Mouse (Mus musculus) cerebellum, postnatal 36 days (tissue): ENCODE measurements around the gene Ankrd13a.

Source experiments
- DNase-seq, 2 experiments: peaks; one replicate each; pipeline ENCODE4 v3.0.0; 2021 to 2022; ENCODE audit warnings: mixed read lengths in 2 of 2

The Ankrd13a gene

DNA sequence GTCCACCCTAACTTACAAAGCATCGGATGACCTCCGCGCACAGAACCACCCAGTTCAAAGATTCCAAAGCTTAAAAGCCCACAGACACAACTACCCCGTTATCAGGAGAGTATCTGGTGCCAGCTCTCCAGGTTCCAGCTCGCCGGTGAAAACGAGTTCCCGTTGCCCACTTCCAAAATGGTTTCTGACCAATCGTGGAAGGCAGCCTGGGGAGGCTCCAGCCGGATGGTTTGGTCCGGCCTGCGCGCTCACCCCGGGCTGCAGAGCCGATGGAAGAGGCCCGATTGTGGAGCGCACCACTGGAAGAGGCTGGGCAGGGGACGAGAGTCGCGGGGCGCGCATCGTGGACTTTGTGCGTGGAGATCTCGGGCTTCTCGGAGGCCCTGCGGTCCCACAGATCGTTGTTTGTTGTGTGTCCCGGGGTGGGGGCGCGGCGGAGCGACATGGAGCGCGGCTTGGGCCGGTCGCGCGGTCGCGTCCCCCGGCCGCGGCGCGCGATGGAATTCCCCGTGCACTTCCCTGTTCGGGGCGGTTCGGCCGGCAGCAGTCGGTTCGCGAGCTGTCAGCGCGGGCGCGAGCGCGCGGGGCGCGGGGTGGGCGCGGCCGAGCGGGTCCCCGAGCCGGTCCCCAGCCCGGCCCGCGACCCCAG lies at the start of gene Ankrd13a:
Gene Ankrd13a (plus strand): TSS at position 275 of the 649 bp plus-strand sequence.
- DNase-seq: peak; percentile 91 to 92

DNA sequence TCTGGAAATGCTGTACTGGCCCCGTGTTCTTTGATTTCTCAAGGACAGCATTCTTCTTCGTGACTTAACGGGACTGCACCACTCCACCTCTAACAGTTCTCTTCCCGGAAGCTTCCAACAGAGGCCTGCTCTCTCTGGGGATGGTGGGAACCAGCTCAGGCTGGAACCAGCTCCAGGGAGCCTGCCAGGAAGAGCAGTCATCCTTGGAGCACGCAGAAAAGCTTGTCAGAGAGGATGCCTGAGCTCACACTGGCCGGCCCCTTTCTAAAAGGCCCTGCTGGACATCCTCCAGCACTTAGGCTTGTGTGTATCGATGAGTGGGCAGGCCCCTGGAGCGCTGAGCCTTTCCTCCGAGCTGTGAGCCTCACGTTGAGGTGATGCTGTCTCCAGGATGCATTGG lies 46.3 kb upstream of the Ankrd13a start:
- no peak for DNase-seq

DNA sequence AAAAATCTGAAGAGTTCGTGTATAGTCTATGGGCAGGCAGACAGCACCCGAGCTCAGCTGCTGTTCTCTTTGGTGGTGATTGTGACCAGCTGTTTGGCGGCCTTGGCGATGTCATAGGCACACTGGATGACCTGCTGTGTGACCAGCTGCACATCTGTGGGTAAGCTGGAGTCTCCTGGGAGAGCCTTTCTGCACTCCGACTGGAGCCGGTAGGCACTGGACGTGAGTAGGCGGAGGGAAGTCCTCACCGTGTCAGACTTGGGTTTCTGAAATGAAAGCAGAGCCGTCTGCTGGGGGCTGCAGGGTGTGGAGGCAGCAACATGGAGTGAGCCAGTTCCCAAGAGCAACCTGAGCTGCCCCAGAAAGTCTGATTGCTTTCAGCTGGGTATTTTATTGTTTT lies 44.3 kb upstream of the Ankrd13a start:
- DNase-seq: no peak

DNA sequence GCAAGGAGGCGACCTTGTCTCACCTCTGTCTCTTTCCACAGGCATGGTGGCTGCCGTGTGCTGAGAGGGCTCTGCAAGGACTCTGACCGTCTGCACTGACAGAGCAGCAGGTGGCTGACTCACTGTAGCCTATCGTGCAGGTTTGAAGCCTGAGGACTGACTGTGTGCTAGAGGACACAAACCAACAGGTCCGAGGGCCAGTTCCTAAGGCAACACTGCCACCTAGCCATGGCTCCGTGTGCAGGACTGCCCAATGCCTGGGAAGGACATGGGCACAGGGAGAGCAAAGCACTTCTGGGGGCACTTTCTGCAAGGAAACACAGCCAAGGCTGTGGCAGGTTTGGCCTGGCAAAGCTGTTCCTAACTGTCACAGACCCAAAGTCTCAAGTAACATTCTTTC lies 43.0 kb upstream of the Ankrd13a start:
- no peak for DNase-seq

DNA sequence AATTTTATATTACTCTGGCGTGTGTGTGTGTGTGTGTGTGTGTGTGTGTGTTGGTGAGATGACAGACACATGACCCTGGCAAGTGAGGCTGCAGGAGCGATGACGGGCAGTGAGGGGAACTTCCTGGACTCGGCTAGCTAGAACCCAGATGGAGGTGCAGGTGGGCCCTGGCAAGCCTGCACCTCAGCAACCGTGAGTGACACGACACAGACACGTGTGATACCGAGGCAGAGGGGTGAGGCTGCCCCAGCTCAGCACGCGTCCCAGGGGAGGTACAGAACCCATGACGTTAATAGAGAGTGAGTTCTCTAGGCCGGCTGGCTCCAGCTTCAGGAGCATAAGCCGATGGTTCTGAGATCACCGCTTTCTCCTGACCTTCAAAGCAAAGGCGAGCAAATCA lies 42.5 kb upstream of the Ankrd13a start:
- peak in 1 of 2 experiments; percentile 37 for DNase-seq

DNA sequence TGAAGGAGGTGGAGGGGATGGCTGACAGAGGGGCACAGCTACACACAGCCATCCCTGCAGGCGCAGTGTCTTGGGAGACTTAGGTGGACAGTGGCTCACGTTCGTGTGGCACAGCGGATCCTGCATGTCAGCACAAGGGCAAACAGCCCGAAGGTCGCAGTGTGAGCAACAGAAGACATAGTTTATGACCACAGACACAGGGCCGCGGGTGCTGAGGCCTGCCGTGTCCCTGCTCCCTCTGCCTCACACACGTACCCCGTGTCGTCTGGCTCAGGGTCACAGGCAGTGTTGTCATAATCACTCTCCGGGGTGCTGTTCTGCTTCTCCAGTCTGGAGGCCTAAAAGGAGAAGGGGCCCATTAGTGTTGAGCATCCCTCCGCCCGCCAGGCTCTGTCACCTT lies 40.9 kb upstream of the Ankrd13a start:
- no peak for DNase-seq

DNA sequence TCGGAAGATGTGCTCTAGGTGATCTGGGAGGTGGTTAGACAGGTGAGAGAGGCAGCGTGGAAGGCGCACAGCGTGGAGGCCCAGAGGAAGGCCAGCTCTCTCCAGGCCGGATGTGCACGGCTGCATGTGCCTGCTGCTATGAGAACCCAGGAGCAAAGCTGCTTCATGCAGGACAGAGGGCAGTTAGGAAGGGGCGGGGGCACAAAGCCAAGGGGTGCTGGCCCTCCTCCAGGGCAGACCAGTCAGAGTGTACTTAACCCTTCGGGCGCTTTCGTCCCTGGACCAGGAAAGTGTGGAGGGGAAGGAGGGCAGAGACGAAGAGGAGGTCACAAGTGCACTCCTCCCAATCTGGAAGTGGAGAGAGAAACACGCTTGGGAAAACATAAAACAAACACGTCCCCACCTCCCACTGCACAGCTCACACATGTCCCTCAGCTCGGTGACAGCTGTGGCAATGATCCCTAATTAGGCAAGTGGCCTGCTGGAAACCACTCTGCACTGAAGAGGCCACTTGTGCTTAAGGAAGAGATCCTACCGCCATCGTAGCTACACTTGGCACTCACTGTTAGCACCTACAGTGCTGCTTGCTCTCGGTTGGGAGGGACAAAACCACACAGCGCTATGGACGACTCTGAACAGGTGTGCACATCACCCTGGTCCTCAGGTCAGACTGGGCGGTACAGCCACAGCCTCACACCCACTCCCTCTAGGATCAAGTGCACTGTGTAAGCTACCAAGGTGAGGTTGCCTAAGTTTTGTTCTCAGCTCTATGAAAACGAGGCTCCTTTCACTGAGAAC lies 37.2 kb upstream of the Ankrd13a start:
- DNase-seq: peak in 1 of 2 experiments; percentile 55

DNA sequence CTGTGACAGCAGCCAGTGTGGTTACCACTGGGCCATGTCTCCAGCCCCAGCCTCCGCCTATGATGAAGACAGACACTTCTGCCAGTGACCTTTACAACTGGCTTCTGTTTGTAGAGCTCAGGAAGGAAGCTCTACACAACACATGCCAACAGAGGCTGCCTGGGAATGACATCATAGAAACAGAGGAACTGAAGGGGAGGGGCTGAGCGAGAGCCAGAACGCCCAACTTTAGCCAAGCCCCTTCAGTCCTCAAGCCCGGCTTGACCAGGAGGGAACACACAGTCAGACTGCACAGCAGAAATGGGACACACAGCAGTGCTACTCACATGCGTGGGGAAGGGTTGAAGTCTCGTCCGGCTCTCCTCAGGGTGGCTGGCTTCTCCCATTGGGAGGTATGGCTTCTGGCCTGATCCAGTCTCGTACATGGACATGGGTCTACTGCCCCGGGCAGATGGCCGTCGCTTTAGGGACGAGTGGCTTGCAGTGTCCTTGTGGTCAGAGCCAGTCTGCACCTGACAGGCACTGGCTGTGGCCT lies 35.7 kb upstream of the Ankrd13a start:
- peak; percentile 58 to 63 for DNase-seq

DNA sequence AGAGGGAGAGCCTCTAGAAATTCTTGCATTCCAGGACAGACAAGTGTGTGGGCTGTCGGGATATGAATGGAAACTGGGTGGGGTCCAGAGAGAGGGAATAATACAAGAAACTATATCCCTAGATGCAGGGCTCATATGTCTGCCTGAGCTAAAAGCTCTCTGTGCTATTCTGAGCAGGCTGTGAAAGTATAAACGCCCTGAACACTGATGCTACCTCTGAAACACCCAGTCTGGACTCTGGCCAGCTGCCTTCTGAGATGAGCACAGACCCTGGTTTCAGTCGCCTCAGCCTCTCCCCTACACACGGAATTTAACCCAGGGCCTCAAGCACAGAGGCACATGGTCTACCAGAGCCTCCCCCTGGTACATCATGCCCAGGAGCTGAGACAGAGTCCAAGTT lies 33.9 kb upstream of the Ankrd13a start:
- no peak for DNase-seq

DNA sequence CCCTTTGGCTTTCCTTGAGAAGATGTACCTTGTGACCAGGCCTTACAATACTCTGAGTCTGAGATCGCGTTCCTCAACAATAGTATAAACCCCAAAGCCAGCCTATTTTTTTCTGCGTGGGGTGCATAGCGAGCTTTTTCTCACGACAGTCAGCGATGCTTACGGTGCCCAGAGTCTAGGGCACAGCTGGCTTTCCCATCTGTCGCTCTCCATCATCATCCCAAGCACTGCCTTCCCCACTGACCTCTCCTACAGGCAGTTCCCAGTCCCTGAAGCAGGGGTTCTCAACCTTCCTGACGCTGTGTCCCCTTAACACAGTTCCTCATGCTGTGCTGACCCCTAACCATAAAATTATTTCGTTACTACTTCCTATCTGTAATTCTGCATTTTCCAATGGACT lies 31.9 kb upstream of the Ankrd13a start:
- no peak for DNase-seq

DNA sequence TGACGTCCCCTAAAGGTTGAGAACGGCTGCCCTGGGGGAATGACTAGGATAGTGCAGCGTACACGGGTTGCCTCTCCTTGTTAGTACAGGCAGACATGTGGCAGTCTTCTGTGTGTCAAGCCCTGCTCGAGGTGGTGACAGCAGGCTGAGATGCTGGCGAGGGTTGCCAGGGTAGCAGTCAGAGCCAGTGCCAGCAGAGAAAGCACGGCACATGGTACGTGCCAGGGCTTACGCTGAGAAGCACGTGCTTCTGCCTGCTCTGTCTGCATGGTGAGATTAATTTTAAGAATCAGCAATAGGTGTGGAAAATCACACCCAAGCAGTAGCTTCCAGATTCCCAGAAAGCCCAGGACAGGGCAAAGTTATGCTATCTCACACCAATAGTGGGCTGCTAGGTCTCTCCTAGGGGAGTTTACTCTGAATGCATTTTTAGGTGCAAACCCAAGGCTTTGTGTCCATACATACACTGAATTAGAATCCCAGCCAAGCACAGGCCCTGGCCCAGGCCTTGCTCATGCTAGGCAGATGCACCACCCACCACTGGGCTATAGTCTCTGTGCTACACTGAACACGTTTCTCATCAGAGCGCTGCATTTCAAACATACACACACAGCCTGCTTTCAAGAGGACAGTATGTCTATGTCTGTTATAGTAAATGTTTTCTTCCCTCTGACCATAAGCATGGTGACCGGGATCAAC lies 31.3 kb upstream of the Ankrd13a start:
- peak; percentile 66 to 71 for DNase-seq

DNA sequence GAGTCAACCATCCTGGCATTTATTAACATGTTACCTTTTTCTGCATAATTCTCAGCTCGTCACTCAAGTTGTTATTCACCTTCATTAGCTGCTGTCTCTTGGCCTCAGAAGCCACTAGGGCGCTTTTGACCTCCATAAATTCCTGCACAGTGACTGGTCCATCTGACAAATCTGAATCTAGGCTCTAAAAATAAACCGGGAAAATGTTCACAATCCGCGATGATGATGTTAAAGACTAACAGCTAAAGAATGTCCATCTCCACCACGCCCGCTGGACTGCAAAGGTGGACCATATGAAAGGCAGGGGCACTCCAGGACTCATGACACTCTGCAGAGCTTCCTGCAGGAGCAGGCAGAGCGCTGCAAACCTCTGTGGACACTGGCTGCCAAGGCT lies 30.8 kb upstream of the Ankrd13a start:
- DNase-seq: no peak

DNA sequence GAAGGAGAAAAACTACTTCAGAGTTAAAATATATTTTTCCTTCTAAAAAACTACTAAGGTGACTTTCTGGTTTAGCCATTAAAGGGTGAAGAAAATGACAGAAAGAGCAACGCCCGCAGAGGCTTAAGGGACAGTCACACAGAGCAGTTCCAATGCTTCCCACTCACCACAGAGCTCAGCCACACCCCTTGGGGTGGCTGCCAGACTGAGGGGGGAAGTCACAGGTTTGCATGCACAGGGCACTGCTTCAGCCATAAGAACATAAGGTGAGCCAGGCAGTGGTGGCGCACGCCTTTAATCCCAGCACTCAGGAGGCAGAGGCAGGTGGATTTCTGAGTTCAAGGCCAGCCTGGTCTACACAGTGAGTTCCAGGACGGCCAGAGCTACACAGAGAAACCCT lies 28.9 kb upstream of the Ankrd13a start:
- DNase-seq: peak in 1 of 2 experiments; percentile 57

DNA sequence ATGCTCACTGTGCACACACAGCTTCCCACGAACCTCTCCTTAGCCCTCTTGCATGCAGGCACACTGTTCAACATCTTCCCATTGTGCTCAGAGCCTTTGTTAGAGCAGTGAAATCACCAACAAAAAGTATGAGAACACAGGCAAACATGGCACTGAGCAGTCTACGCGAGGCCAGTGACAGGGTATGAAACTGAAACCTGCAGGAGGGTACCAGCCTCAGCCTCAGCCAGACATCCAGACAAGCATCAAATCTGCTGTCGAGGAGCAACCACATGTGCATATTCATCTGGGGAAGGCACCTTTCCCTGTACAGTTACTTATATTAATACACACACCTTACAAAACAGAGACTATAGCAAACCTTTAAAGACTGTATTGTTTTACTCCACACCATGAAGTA lies 27.6 kb upstream of the Ankrd13a start:
- no peak for DNase-seq

DNA sequence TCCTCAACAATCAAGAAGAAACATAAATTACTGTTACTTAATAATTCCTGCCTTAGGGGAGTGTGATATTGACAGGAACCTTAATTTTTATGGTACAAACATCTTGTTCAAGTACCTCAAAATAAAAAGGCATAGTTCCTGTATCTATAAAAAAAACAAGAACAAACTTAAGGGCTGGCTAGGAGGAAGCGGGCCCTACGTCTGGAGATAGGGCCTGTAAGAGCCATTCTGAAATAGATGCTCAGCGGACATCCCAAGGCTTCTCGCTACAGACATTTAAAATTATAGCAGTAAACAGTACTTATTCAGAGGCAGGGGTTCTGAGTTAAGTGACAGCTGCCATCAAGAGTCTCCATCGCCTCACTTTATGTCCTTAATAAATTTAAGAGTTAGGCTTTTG lies 27.0 kb upstream of the Ankrd13a start:
- DNase-seq: no peak

DNA sequence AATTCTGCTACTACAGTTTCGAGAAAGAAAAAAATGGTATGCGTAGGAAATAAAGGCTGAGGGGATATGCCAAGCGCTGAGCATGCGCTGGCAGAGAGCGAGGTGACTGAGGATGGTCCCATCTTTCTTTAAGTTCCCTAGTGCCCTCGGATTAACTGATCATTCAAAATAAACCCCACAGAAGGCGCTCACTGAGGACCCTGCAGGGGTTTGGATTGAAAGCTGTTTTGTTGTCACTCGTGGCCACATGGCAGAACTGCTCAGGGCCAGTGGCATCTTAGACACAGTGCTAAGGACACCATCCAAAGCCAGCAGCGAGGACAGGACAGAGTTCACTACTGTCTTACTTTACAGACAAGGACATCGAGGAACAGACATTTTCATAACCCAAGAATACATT lies 24.2 kb upstream of the Ankrd13a start:
- DNase-seq: no peak

DNA sequence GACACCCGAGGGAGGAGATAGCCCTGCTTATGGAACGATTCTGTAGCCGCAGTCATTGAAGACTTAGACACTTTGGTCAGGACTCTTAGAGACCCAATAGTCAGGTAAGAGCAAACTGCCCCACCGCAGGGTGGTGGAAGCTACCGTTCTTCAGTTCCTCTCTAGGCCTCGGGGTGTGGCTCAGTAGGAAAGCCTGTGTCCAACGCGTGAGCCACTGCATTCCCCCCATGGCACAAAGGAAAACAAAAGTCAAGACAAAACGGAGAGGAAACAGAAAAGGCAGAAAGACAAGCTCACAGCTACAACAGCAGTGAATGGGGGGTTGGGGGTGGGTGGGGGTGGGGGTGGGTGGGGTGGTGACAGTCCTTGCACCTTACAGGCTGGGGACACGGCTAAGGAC lies 22.1 kb upstream of the Ankrd13a start:
- no peak for DNase-seq

DNA sequence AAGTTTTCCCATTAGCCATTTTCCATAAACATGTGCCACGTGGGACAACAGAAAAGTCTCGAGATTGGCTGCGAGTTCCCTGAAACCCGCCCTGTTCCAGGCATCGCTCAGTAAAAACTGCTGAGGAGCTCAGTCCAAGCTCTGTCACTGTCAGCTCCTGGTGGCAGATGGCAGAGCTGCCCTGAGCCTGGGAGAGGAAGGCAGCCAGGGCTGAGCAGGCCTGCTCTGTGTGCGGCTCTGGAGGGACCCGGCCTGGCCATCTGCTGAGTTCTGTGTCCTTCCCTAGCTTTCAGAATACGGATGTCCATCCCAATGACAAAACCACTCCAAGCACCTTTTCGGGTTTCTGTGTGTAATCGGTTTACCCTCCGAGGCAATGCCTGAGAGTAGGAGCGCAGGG lies 21.1 kb upstream of the Ankrd13a start:
- peak; percentile 93 to 95 for DNase-seq

DNA sequence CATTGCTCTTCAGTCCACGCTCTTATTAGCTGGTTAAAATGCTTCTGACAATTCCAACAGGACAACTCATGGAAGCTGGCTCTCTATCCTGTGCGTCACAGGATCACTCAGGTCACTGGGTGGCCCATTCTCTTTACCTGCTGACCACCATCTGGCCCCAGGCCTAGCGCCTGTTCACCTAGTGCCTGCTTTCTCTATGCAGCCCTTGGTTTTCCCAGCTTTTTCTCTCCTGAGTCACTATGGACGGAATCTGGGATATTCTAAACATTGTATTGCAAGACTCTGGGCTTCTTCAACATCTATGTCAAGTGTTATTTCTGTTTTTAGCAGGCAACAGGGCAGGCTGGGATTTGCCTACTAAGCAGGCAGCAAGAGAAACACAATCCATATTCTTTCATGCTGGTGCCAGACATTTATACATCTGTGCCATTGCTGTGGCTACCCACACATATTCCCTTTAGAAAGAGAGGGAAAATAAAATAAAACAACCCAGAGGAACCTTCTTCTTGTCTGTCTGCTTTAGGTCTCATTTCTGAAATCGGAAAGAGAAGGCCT lies 14.9 kb upstream of the Ankrd13a start:
- no peak for DNase-seq

DNA sequence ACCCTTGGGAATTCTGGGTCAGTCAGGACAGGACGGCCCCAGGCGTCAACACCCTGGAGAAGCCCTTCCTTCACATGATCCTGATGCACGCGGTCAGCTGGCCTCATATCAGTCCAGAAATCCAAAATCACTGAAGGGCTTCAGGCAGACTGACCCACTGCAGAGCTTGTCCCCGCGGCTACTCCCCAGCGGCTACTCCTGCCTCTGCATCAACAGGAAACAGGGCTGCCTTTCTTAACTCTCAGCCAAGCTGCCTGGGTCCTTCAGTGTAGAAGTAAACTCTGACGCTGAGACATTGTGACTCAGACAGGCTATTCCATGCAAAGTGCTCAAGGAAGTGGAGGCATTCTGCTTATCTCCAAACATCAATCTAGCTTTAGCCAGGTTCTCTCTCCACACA lies 12.5 kb upstream of the Ankrd13a start:
- no peak for DNase-seq

DNA sequence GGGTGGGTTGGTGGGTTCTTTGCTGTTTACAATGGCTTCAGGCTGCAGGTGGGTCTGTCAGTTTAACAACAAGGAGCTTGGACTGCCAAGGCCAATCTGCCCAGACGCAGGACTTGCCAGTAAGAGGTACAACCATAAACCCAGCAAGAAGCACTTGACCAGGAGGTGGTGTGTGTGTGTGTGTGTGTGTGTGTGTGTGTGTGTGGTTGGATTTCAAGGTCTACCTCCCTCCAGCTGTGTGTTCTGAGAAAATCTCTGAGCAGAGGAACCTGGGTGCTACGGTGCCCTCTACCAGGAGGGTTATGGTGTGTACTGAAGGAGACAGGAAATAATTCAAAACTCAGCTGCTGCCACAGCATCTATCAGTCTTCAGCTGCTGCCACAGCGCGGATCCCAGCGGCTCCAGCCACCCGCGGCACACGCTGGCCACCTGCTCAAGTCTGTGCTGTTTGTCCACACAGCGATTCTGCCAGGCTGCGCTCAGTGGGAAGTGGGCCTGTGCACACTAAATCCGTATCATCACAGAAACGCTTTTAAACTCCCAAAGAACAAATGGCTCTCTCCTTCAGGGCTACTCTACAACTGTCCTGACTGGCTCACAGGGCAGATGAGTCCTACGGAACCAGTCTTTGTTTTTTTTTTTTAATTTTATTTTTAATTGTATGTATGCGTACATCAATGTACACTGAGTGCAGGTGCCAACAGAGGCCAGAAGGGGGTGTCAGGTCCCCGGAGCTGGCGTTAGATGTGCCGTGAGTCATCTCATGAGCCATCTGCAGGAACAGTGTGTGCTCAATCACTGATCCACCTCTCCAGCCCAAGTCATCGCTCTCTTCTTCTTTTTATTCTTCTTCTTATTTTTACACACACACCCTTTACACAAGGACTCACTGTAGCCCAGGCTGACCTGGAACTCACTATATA lies 9.4 kb upstream of the Ankrd13a start:
- DNase-seq: peak; percentile 83 to 84

DNA sequence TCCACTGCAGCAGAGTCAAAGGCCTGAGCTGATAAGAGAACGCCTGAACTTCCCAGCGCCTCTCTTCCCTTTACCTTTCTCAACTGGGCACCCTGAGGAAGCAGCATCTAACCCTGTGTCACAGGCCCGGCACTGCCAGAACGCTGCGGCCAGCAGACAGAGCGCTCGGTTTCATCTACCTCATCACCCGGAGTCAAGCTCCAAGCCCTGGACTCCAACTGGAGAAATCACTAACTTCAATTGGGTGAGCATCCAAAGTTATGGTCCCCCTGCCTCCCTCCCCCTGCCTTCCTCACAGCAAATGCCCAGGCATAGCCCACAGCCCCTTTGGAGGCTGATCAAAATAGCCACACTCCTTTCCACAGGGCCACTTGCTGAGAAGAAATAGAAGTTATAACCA lies 7.8 kb upstream of the Ankrd13a start:
- peak; percentile 41 to 46 for DNase-seq
